Mouse (Mus musculus) heart, postnatal 25 days (tissue): ENCODE data around the gene Ifna13. TPM values are rescaled to one million over a fixed set of nuclear protein-coding genes. Genes with fewer than 3 reads are reported as not detected.

Source experiments
- DNase-seq: peaks from one replicate; pipeline ENCODE4 v3.0.0; 2022; ENCODE audit warnings: low spot score
- intact Hi-C: fragments of 180-260 bp; cut with DNase I; formaldehyde crosslinking; loops from one replicate; pipeline ENCODE4 v1.15.1; 2025
- total RNA-seq, 2 experiments: library from RNA; stranded (reverse); gene quantifications; 2 replicates each; pipeline ENCODE4 v1.2.3; 2021

Gene Ifna13
- not detected for total RNA-seq

- intact Hi-C loops, result no loop called here
- no peak for DNase-seq
Measured at GRCm38 (mm10) chr4:88644359-88644758, at the start of gene Ifna13. Gene Ifna13 (minus strand): TSS chr4:88644459.

DNA sequence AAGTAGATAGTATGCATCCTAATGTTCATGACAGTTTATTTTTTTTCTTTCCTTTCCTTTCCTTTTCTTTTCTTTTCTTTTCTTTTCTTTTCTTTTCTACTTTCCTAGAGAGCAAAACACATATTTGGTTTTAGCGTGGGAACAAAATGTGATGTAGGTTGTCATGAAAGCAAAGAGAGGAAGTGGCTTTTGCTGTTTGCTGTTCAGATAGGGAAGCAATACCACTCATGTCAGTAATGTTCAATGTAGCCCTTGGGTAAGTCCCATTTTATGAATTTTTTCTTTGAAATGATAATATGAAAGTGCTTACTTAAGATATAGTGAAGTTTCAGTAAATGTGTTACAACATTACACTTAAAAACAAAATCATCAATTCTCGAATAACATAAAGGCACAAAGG lies 49.1 kb upstream of the Ifna13 start:
- intact Hi-C loops, result no loop called here
- no peak for DNase-seq

- intact Hi-C loops, result no loop called here
- no peak for DNase-seq
Measured at GRCm38 (mm10) chr4:88692537-88692936, 48.3 kb upstream of the Ifna13 start.

- intact Hi-C loops, result no loop called here
- no peak for DNase-seq
Measured at GRCm38 (mm10) chr4:88691259-88691658, 47.0 kb upstream of the Ifna13 start, which contains the start of gene Ifnab. Gene Ifnab (minus strand): TSS chr4:88691359.

DNA sequence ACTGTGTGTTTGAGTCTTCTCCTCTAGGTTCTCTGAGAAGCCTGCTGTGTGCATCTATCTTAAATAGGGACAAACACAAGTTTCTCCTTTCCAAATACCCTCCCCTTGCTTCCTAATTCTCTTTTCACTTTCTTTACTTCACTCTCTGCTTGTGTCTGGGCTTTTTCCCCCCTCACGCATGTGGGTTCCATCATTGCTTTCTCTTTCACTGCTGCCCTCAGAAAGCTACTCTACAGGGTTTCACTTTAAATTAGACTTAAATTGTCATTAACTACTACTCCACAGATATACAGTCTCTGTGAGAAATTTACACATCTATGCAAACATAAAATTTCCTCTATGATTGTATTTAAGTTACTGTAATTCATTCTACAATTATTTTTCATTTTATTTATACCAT lies 39.6 kb upstream of the Ifna13 start, which contains the start of gene Ifna2:
Gene Ifna2 (minus strand): TSS at position 101 of the 400 bp plus-strand sequence.
- DNase-seq, result no peak
- intact Hi-C loops, result loop anchor here (5.0 kb wide), 1 partner anchor 138 kb away; no protein-coding TSS in a partner anchor

DNA sequence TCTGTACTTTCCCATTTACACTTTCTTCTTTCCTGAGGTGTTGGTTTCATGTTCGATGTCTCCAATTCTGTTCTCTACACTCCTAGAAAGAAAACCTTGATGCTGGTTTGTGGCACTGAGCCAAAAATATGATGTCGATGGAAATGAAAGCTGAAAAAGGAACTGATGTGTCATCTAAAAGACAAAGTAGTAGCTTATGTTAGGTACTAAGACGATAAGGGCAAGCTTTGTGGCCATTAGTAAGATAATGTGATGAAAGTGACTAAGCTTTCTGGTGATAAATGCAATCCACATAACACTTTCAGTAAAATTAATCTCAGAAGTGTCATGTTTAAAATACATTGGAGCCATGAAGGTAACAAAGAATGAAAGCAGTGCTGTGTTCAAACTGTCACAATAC lies 37.1 kb upstream of the Ifna13 start:
- DNase-seq, result no peak

DNA sequence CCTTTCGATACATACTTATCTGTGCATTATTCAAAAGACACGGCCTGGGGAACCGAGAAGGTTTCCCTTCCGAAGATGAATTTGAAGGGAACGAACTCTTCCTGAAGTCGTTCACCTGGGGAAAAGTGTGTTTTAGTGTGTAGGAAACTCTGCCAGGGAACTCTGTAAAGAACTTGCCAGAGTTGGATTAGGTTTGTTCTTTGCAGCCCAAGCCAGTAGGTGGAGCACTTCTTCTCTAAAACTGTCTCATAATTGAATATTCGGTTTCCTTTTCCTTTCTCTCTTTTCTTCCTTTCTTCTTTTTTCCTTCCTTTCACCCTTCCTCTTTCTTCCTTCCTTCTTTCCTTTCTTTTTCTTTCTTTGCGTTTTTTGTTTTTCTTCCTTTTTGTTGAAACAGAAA lies 36.1 kb upstream of the Ifna13 start:
- intact Hi-C loops, result loop anchor here (5.0 kb wide), 1 partner anchor 142 kb away; no protein-coding TSS in a partner anchor
- DNase-seq, result no peak

More for the DNA sequence above, 37.1 kb upstream of the Ifna13 start:
- intact Hi-C loops, result loop anchor here (5.0 kb wide), 1 partner anchor 141 kb away; no protein-coding TSS in a partner anchor

- intact Hi-C loops, result no loop called here
- DNase-seq, result no peak
Measured at GRCm38 (mm10) chr4:88676824-88677223, 32.6 kb upstream of the Ifna13 start, which contains the start of gene Ifna16. Gene Ifna16 (minus strand): TSS chr4:88676924.

DNA sequence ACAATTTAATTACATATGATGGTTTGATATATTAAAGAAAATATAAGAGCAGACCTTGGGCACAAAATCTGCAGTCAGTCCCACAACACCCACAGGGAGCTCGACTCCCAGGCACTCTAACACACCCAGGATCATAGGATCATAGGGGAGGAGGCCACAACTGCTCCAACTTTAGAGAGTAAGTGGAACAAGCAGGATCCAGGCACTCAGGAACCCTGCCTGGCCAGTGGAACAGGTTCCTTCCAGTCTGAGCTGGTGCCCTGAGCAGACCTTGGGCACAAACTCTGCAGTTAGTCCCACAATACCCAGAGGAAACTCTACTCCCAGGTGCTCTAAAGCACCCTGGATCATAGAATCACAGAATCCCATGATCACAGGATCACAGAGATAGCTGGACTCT lies 11.2 kb upstream of the Ifna13 start:
- intact Hi-C loops, result no loop called here
- no peak for DNase-seq

DNA sequence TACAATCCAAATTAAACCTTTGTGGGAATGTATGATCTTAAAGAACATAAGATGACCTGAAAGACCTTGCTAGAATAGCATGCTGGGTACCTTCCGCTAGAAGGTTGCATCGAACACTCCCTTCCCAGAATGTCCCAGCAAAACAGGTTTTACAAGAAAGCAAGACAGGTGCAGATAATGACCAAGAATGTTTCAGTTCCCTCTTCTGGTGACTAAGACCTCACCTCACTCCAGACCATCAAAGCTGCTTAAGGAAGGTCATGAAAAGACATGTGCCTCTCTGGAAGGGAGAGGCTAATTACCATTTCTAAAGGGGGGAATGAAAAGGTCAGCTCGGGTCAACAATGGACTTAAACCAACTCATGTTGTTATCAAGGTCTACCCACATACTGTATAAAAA lies 9.4 kb upstream of the Ifna13 start:
- no peak for DNase-seq
- intact Hi-C loops, result no loop called here

- intact Hi-C loops, result no loop called here
- no peak for DNase-seq
Measured at GRCm38 (mm10) chr4:88642526-88642925, 1.7 kb downstream of the Ifna13 start.

GRCm38 (mm10) chr4:88641077-88641831 lies 3.0 kb downstream of the Ifna13 start:
- peak; percentile 69 for DNase-seq
- intact Hi-C loops, result loop anchor here (2.0 kb wide), 1 partner anchor 88 kb away; no protein-coding TSS in a partner anchor

GRCm38 (mm10) chr4:88640704-88641076 lies 3.6 kb downstream of the Ifna13 start:
- DNase-seq, result no peak
- intact Hi-C loops, result loop anchor here (2.0 kb wide), 1 partner anchor 88 kb away; no protein-coding TSS in a partner anchor

DNA sequence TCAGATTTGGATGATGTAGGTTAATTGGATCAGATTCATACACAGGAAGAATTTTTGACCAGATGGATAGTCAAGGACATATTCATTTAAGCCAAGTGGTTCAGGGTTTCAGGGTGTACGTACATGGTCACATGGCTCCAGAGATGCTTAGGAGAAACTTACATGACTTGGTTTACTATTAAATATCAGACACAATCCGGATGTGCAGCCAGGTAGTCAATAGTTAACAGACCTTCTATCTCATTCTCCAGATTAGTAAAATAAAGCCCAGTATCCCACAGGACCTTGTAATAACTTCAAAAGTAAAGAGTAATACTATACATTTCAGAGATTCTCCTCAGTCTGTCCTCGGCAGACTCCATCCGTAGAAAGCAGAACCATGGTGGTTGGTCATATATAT lies 9.9 kb downstream of the Ifna13 start, which contains the start of gene C87499:
Gene C87499 (minus strand): TSS at position 101 of the 400 bp plus-strand sequence.
- DNase-seq, result no peak
- intact Hi-C loops, result no loop called here

DNA sequence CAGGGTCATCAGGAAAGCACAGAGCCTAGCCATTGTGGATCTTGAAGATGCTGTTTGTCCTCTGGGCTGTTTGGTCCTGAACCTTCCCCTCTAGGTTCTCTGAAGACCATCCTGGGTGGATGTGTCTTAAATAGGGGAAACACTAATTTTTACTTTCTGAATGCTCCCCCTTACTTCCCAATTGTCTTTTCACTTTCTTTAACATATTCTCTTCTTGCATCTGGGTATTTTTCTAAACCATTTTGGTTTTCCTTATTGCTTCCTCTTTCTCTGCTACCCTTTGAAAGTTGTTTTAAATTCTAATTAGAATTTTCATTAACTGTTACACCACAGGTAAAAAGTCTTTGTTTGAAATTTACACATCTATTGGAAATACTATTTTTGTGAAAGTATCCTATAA lies 41.0 kb downstream of the Ifna13 start, which contains the start of gene Ifna12:
Gene Ifna12 (minus strand): TSS at position 101 of the 400 bp plus-strand sequence.
- intact Hi-C loops, result no loop called here

More for the DNA sequence above, 41.0 kb downstream of the Ifna13 start, which contains the start of gene Ifna12:
- DNase-seq, result no peak

Other genes with a start within 250 kb of the Ifna13 start
- 1 to 10 TPM; 5.3 to 5.9 TPM for gene Hacd4, start 205.5 kb downstream of the Ifna13 start, total RNA-seq
- gene Ifnb1, start 121.7 kb downstream of the Ifna13 start, total RNA-seq, result not detected
- not detected for gene Ifna15, start 86.2 kb downstream of the Ifna13 start, total RNA-seq
- gene Ifna14, start 72.7 kb downstream of the Ifna13 start, total RNA-seq, result not detected
- gene Ifna9, start 52.1 kb downstream of the Ifna13 start, total RNA-seq, result not detected
- gene Ifna12, start 41.1 kb downstream of the Ifna13 start, total RNA-seq, result not detected
- not detected for gene C87499, start 10.0 kb downstream of the Ifna13 start, total RNA-seq
- gene Ifna16, start 32.5 kb upstream of the Ifna13 start, total RNA-seq, result not detected
- gene Ifna2, start 39.5 kb upstream of the Ifna13 start, total RNA-seq, result not detected
- not detected for gene Ifnab, start 46.9 kb upstream of the Ifna13 start, total RNA-seq
- under 1 TPM; 0.50 to 0.57 TPM for gene Gm26566, start 77.3 kb upstream of the Ifna13 start, total RNA-seq
- 10 to 100 TPM; 67.0 to 74.9 TPM for gene Klhl9, start 78.0 kb upstream of the Ifna13 start, total RNA-seq
- gene Gm13271, start 110.4 kb upstream of the Ifna13 start, total RNA-seq, result not detected
- gene Gm13283, start 115.7 kb upstream of the Ifna13 start, total RNA-seq, result not detected
- gene Gm13290, start 129.4 kb upstream of the Ifna13 start, total RNA-seq, result not detected
- gene Gm13289, start 132.5 kb upstream of the Ifna13 start, total RNA-seq, result not detected
- not detected for gene Gm13272, start 135.4 kb upstream of the Ifna13 start, total RNA-seq
- under 1 TPM in 1 of 2 experiments, not detected in 1; 0.18 TPM for gene Ifnz, start 137.7 kb upstream of the Ifna13 start, total RNA-seq
- not detected for gene Gm13276, start 141.2 kb upstream of the Ifna13 start, total RNA-seq
- gene Gm13277, start 144.2 kb upstream of the Ifna13 start, total RNA-seq, result not detected
- not detected for gene Gm13278, start 147.1 kb upstream of the Ifna13 start, total RNA-seq
- gene Gm13275, start 150.0 kb upstream of the Ifna13 start, total RNA-seq, result not detected
- gene Gm13279, start 152.9 kb upstream of the Ifna13 start, total RNA-seq, result not detected
- gene Gm13285, start 155.2 kb upstream of the Ifna13 start, total RNA-seq, result under 1 TPM in 1 of 2 experiments, not detected in 1; 0.22 TPM
- gene Gm13287, start 158.8 kb upstream of the Ifna13 start, total RNA-seq, result not detected
- not detected for gene Gm13288, start 161.1 kb upstream of the Ifna13 start, total RNA-seq
- not detected for gene Ifna7, start 171.8 kb upstream of the Ifna13 start, total RNA-seq
- gene Ifna11, start 175.5 kb upstream of the Ifna13 start, total RNA-seq, result not detected
- not detected for gene Ifna6, start 183.0 kb upstream of the Ifna13 start, total RNA-seq
- gene Ifna5, start 191.1 kb upstream of the Ifna13 start, total RNA-seq, result not detected
- gene Ifna4, start 197.4 kb upstream of the Ifna13 start, total RNA-seq, result not detected
- gene Ifna1, start 205.6 kb upstream of the Ifna13 start, total RNA-seq, result not detected
- not detected for gene Ifne, start 235.7 kb upstream of the Ifna13 start, total RNA-seq